Comparison of ENCODE assay signal across 20 mouse cellular contexts in genomic region chr2:127906973-127907678, GRCm38 (mm10).
DNase-seq lines count a peak whose midpoint lies in the region; ATAC-seq and TF ChIP-seq lines count a peak whose summit lies in the region.
"Had no signal": no experiment of that assay in that cellular context is flagged by ENCODE, and none has a peak within 500 bp of the region (broad histone marks: within the 10 kb centered on the region; RNA-seq: fewer than 3 reads in every experiment).

No protein-coding gene starts in this region.

- H3K36me3 ChIP-seq in kidney, postnatal 0 days (ENCODE audit: insufficient read depth, low read length): no peaks in the 10 kb centered on the region
- no peaks in the 10 kb centered on the region for H3K36me3 ChIP-seq in limb, embryonic 12.5 days
- H3K36me3 ChIP-seq: embryonic facial prominence, embryonic 15.5 days; heart, embryonic 10.5 days had no signal

- H3K27ac ChIP-seq in kidney, postnatal 0 days: peak overlapping the region; percentile 26; the same call in 1 of the 2 replicates
- H3K27ac ChIP-seq in limb, embryonic 12.5 days: peak overlapping the region; percentile 81

- H3K9me3 ChIP-seq in kidney, postnatal 0 days (replicated peaks; ENCODE audit: low read length): no peaks in the 10 kb centered on the region
- no peaks in the 10 kb centered on the region for H3K9me3 ChIP-seq in limb, embryonic 12.5 days
- H3K9me3 ChIP-seq: embryonic facial prominence, embryonic 15.5 days; heart, embryonic 10.5 days; megakaryocyte, embryonic 14.5 days had no signal

- DNase-seq in kidney, postnatal 0 days (ENCODE audit: low spot score): peak; percentile 89
- no peak for DNase-seq in kidney, adult 8-10 months
- peak; percentile 77 for DNase-seq in embryo, embryonic 10.5 days (ENCODE audit: low spot score)
- DNase-seq in embryo, embryonic 9.5 days (ENCODE audit: extremely low spot score): peak; percentile 34
- DNase-seq in frontal cortex, postnatal 25 days (ENCODE audit: low spot score in 2 of 2): no peak
- no peak for DNase-seq in adrenal gland, postnatal 36 days
- DNase-seq: adrenal gland, postnatal 14 days; cerebellum, adult 9-11 months; gastrocnemius, postnatal 36 days; heart, postnatal 36 days; layer of hippocampus, adult 9-11 months; lung, postnatal 10 days had no signal

- no peak overlapping the region for H3K9ac ChIP-seq in kidney, postnatal 0 days (ENCODE audit: low read depth, low read length)
- H3K9ac ChIP-seq in limb, embryonic 12.5 days (replicated peaks): no peak overlapping the region
- H3K9ac ChIP-seq: embryonic facial prominence, embryonic 15.5 days had no signal

- no peak for TF ChIP-seq CTCF in kidney, postnatal 0 days (IDR thresholded peaks at IDR 0.05; ENCODE audit: low read depth)

- peak; percentile 69; the same call in 1 of the 2 replicates for ATAC-seq in kidney, postnatal 0 days (replicated peaks; ENCODE audit: low FRiP score, low read depth)
- ATAC-seq in limb, embryonic 12.5 days (ENCODE audit: insufficient number of reproducible peaks, insufficient read depth, low FRiP score, low TSS enrichment, low read depth): peak; percentile 80
- ATAC-seq: CD4-positive, CD25-positive, alpha-beta regulatory T cell, adult 4 months; forebrain, embryonic 16.5 days; inflammation-experienced regulatory T-cells, adult 6 months had no signal

- H3K4me2 ChIP-seq in kidney, postnatal 0 days (ENCODE audit: low read length): no peak overlapping the region
- peak overlapping the region; percentile 39 for H3K4me2 ChIP-seq in limb, embryonic 12.5 days
- H3K4me2 ChIP-seq: embryonic facial prominence, embryonic 15.5 days; liver, embryonic 11.5 days had no signal

- peaks cover 13% of the 10 kb centered on the region for H3K4me1 ChIP-seq in kidney, postnatal 0 days (replicated peaks; ENCODE audit: insufficient read depth, low read length)
- H3K4me1 ChIP-seq in limb, embryonic 12.5 days (replicated peaks): peaks cover 53% of the 10 kb centered on the region

- H3K27me3 ChIP-seq in kidney, postnatal 0 days (ENCODE audit: insufficient read depth, low read length): no peaks in the 10 kb centered on the region
- H3K27me3 ChIP-seq in limb, embryonic 12.5 days: peaks cover 19% of the 10 kb centered on the region
- H3K27me3 ChIP-seq: embryonic facial prominence, embryonic 15.5 days had no signal

- H3K4me3 ChIP-seq in kidney, postnatal 0 days (replicated peaks; ENCODE audit: low read depth, low read length): no peak overlapping the region
- no peak overlapping the region for H3K4me3 ChIP-seq in limb, embryonic 12.5 days (replicated peaks)
- H3K4me3 ChIP-seq: embryonic facial prominence, embryonic 15.5 days; heart, embryonic 10.5 days; megakaryocyte, embryonic 14.5 days had no signal

- WGBS in kidney, postnatal 0 days: 23% methylated on average over 6 of the region's 6 CpGs
- WGBS in limb, embryonic 12.5 days: 12% methylated on average over 6 of the region's 6 CpGs

Comparison
In these comparisons a context has a peak if more than half of its experiments do, and no peak if none do; other contexts are left out.
1. DNase-seq: peak in kidney, postnatal 0 days (single experiment), embryo, embryonic 10.5 days (single experiment) and embryo, embryonic 9.5 days (single experiment); none in kidney, adult 8-10 months (0 of 2), frontal cortex, postnatal 25 days (0 of 2) and adrenal gland, postnatal 36 days (0 of 2).